Mouse (Mus musculus) stomach, embryonic 16.5 days (tissue): ENCODE measurements around the gene Tmem33. TPM values are rescaled to one million over a fixed set of nuclear protein-coding genes. Genes with fewer than 3 reads are reported as not detected.

Source experiments
- polyA plus RNA-seq: library from polyadenylated mRNA; unstranded; fragments of >200 nt; fragmentation: Nextera tagmentation; extraction: Ambion mirVana; gene quantifications from 2 replicates; pipeline ENCODE4 v1.2.1, GENCODE M21; 2015

Tmem33 gene
- polyA plus RNA-seq, 1 experiment from 2014 or later, result 97.9 TPM

Other genes starting within 250 kb of the Tmem33 start
- gene Phox2b, start 161.3 kb upstream of the Tmem33 start, polyA plus RNA-seq, result 11.9 and 12.5 TPM in 2 replicates
- gene Slc30a9, start 46.4 kb downstream of the Tmem33 start, polyA plus RNA-seq, result 76.7 and 81.1 TPM in 2 replicates
- 2.7 and 3.0 TPM in 2 replicates for gene Bend4, start 167.7 kb downstream of the Tmem33 start, polyA plus RNA-seq